Mouse (Mus musculus) kidney, embryonic 16.5 days (tissue): ENCODE measurements around the gene Fn1. TPM values are rescaled to one million over a fixed set of nuclear protein-coding genes. Genes with fewer than 3 reads are reported as not detected.

Source experiments
- ATAC-seq: fragments of 200-750 bp; cut with Nextera tagmentation; 2 replicates; pipeline ENCODE4 v1.8.0; 2017; ENCODE audit warnings: moderate TSS enrichment; ENCODE audit not compliant: low FRiP score, low TSS enrichment
- H3K27ac ChIP-seq: fragments of 300-500 bp; sonication (generic); 2 replicates; pipeline ENCODE4 v1.5.1; 2014; ENCODE audit warnings: low read length
- H3K27me3 ChIP-seq: fragments of 300-500 bp; sonication (generic); 2 replicates; pipeline ENCODE4 v1.6.1; 2014; ENCODE audit warnings: low read length, control low read depth, mixed read lengths; ENCODE audit not compliant: insufficient read depth
- H3K36me3 ChIP-seq: fragments of 300-500 bp; sonication (generic); 2 replicates; pipeline ENCODE4 v1.6.1; 2014; ENCODE audit warnings: low read length, control low read depth, mixed read lengths; ENCODE audit not compliant: insufficient read depth
- H3K4me1 ChIP-seq: fragments of 300-500 bp; sonication (generic); 2 replicates; pipeline ENCODE4 v1.6.1; 2014; ENCODE audit warnings: low read length, control low read depth, mixed read lengths; ENCODE audit not compliant: insufficient read depth
- H3K4me2 ChIP-seq: fragments of 300-500 bp; sonication (generic); replicated peaks from 2 replicates; pipeline ENCODE4 v1.6.1; 2014; ENCODE audit warnings: low read depth, low read length
- H3K4me3 ChIP-seq: fragments of 300-500 bp; sonication (generic); 2 replicates; pipeline ENCODE4 v1.5.1; 2014; ENCODE audit warnings: mild to moderate bottlenecking, low read length
- H3K9ac ChIP-seq: fragments of 300-500 bp; sonication (generic); replicated peaks from 2 replicates; pipeline ENCODE4 v1.6.1; 2014; ENCODE audit warnings: low read length
- H3K9me3 ChIP-seq: fragments of 300-500 bp; sonication (generic); 2 replicates; pipeline ENCODE4 v1.6.1; 2016; ENCODE audit warnings: low read length, control low read depth
- WGBS: fragments of 180-500 bp; shearing (Covaris S2); extraction: QIAGEN DNeasy Blood & Tissue Kit; methylation state at CpG from one replicate; pipeline ENCODE4 v1.1.7; 2014; 5-methylcytosine and 5-hydroxymethylcytosine counted together
- polyA plus RNA-seq: library from polyadenylated mRNA; unstranded; fragments of >200 nt; fragmentation: Nextera tagmentation; extraction: Ambion mirVana; gene quantifications from 2 replicates; pipeline ENCODE4 v1.2.1, GENCODE M21; 2015

Fn1 gene
- polyA plus RNA-seq, 1 experiment from 2014 or later: 168 TPM

DNA sequence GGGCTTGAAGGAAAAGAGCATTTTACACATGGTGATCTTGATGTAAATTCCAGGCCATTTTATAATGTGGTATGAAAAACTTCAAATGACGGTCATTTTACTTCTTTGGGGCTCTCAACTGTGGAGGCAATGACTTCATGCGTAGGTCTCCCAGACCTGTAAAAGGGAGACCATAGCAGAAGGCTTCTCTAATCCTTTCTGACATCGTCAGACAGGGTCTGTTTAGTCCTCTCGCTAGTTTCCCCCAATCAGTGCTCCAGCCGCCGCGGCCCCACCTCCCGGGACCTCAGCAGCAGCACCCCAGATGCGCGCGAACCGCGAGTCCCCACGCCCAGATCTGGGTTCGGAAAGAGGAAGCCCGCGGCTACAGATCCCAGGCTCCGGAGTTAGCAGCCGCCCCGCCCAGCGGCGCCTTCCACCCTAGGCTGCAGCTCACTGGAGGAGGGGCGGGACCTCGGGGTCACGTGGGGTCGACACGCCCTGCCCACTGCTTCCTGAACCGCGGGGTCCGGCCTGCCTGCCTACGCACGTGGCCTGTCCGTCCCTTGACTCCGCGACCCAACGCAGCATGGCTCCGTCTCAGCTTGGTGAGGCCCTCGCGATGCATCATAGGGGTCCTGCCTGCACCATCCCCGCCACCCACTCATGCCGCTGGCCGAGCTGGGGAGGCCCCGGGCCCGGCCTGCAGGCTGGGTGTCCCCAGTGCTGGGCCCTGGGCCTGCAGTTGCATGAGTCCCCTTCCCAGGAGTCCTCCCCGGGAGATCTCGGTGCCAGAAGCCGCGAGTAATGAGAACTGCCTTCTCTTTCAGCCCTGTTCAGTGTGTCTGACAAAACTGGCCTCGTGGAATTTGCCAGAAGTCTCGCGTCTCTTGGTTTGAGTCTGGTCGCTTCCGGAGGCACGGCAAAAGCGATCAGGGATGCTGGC, 96.0 kb downstream of the Fn1 start, which contains the start of gene Atic:
TSS of gene Atic (plus strand) at position 463 of the 925 bp plus-strand sequence.
- Histone ChIP-seq H3K4me1 (peaks cover 11% of the 10 kb centered on the region), H3K27ac (peak within 1 kb of the TSS; percentile 75), H3K4me3 (peak within 1 kb of the TSS; percentile 56), H3K4me2 (peak within 1 kb of the TSS; percentile 91), H3K9me3 (peaks cover 10% of the 10 kb centered on the region; the same call in 1 of the 2 replicates), H3K9ac (peak within 1 kb of the TSS; percentile 83), H3K36me3 (peaks cover 25% of the 10 kb centered on the region), H3K27me3 (no peaks in the 10 kb centered on the region)
- ATAC-seq: peak; percentile 100
- under 1% methylated on average over 55 of the region's 55 CpGs for WGBS

DNA sequence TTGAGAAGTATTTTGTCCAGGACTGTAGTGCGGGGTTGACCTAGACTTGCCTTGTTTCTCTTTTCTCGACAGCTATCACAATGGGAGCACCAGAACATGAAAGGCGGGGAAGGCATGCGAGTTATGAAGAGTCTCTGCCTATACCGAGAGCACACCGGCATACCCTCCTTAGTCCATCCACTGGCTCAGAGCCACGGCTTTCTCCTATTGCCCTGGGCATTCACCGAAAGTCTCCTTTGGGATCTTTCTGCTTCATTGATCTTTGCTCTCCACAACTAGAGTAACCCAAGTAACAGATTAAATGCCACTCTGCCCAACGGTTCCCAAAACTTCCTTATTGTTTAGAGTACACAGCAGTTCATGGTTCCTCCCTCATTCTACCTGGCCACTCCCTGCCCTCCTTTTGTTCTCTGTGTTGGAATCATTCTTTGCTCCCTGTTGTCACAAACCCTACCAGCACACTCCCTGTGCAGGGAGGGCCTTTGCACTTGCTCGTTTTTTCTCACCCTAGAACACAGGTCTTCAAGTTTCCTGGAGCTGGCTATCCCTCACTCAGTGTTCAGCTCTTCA, 102.3 kb downstream of the Fn1 start:
- Histone ChIP-seq H3K4me3 (no peak overlapping the region), H3K27ac (no peak overlapping the region), H3K4me1 (no peaks in the 10 kb centered on the region), H3K9ac (no peak overlapping the region), H3K4me2 (no peak overlapping the region), H3K36me3 (no peaks in the 10 kb centered on the region), H3K9me3 (no peaks in the 10 kb centered on the region), H3K27me3 (no peaks in the 10 kb centered on the region)
- no peak for ATAC-seq
- whole genome bisulfite sequencing: 67% methylated on average over 10 of the region's 10 CpGs

DNA sequence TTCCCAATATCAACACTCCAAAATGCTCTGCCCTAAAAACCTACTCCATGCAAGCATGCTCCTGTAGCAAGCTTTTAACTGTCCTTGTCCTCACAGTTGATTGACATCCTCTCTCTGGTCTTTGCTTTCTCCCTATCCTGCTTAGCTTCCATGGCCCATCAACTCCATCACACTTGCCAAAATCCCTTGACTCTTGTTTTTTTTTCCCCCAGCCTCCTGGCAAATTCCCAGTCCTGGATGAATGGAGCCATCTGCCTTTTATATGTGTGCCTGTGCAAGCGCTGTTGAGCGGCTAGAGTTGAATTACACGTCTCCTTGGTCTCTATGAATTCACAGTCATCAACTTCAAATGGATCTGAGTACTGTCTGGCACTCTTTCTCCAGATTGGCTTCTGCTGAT, 112.6 kb downstream of the Fn1 start:
- H3K27ac ChIP-seq: no peak overlapping the region
- H3K4me1 ChIP-seq: no peaks in the 10 kb centered on the region
- no peak for ATAC-seq
- H3K9ac ChIP-seq: no peak overlapping the region
- H3K4me2 ChIP-seq: no peak overlapping the region
- 43% methylated on average over 3 of the region's 3 CpGs for WGBS
- H3K4me3 ChIP-seq: no peak overlapping the region
- H3K9me3 ChIP-seq: 0 out of 2 replicates have a peak, but pooled peaks cover 3% of the 10 kb centered on the region
- H3K27me3 ChIP-seq: no peaks in the 10 kb centered on the region
- H3K36me3 ChIP-seq: no peaks in the 10 kb centered on the region

DNA sequence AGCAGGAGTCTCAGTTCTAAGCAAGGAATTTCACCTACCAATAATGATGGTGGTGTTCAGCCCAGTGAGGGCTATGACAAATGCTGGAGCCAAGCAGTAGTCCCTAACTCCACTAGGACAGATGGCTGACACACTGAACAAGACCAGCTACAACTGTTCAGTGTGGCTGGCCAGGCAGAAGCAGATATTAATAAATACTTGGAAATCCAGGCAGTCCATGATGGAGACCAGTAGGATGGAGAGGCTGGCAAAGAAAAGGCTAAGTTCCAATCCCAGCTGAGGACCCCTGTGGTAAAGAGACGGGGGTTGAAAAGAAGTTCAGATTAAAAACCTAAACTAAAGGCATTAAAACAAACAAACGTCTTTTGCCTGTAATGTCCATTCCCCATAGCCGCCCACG, 113.4 kb downstream of the Fn1 start:
- H3K4me1 ChIP-seq: no peaks in the 10 kb centered on the region
- no peak overlapping the region for H3K4me3 ChIP-seq
- H3K27me3 ChIP-seq: no peaks in the 10 kb centered on the region
- H3K36me3 ChIP-seq: no peaks in the 10 kb centered on the region
- H3K27ac ChIP-seq: no peak overlapping the region
- no peak overlapping the region for H3K4me2 ChIP-seq
- no peak overlapping the region for H3K9ac ChIP-seq
- no peak for ATAC-seq
- 0 out of 2 replicates have a peak, but pooled peaks cover 3% of the 10 kb centered on the region for H3K9me3 ChIP-seq
- WGBS: 86% methylated on average over 4 of the region's 4 CpGs

Other genes starting within 250 kb of the Fn1 start
- gene Abca12, start 238.3 kb downstream of the Fn1 start, polyA plus RNA-seq: not detected in 2 replicates
- 56.1 and 60.6 TPM in 2 replicates for gene Atic, start 96.0 kb downstream of the Fn1 start, polyA plus RNA-seq